Mouse (Mus musculus) lung, adult 2 months (tissue): ENCODE results near the gene Mtfr1l.
A peak's percentile ranks its signal among the peaks of the same experiment; 100 is the strongest.

ENCODE experiments used
- CTCF ChIP-seq: fragments of 200-500 bp; IDR thresholded peaks from 2 replicates; pipeline ENCODE4 v1.5.1; 2011; ENCODE audit warnings: mild to moderate bottlenecking, low read length, control low read depth; ENCODE audit not compliant: insufficient read depth
- POLR2A ChIP-seq: fragments of 200-500 bp; IDR thresholded peaks from 2 replicates; pipeline ENCODE4 v1.6.1; 2011; ENCODE audit warnings: low read depth, mild to moderate bottlenecking, control low read depth, low read length, borderline replicate concordance; ENCODE audit errors: extremely low read depth

DNA sequence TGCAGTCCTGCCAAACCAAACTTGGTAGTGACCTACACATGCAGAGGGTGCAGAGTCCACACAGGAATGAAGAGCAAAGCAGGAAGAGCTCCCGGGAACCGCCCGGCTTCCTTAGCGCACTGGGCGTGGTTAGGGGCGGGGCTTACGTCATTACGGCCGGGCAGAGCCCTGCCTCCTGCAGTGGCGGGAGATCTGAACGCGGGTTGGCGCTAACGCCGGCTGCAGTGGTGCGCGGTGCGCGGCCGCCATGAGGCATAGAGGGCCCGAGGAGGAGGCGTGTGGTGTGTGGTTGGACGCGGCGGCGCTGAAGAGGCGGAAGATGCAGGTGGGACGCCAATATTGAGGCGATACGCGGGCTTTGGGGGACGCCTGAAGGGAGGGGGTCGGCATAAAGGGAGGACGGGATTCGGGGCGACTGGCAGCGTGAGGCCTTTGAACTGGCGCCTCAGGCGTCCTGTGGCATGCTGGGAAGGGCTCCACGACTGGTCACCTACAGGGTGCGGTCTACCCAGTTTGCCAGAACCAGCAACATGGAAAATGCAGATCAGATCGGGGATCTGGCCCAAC, 24.3 kb downstream of the Mtfr1l start, which contains the start of gene Aunip:
- TF ChIP-seq CTCF (no peak), POLR2A (peak; percentile 64; the same call in 1 of the 2 replicates)
